Mouse (Mus musculus) liver, embryonic 11.5 days (tissue): ENCODE results near the gene Rpa2. TPM values are rescaled to one million over a fixed set of nuclear protein-coding genes. Genes with fewer than 3 reads are reported as not detected.

Source experiments
- ATAC-seq: fragments of 200-750 bp; cut with Nextera tagmentation; replicated peaks from 2 replicates; pipeline ENCODE4 v1.8.0; 2017; ENCODE audit warnings: moderate number of reproducible peaks, mild to moderate bottlenecking, moderate TSS enrichment, moderate library complexity; ENCODE audit not compliant: low FRiP score
- DNase-seq: peaks from one replicate; pipeline ENCODE4 v3.0.0-alpha.2; 2017; ENCODE audit warnings: low spot score
- H3K27ac ChIP-seq: fragments of 300-500 bp; sonication (generic); 2 replicates; pipeline ENCODE4 v1.5.1; 2014; ENCODE audit warnings: mild to moderate bottlenecking, low read depth, low read length, control low read depth
- H3K27me3 ChIP-seq: fragments of 300-500 bp; sonication (generic); replicated peaks from 2 replicates; pipeline ENCODE4 v1.6.1; 2014; ENCODE audit warnings: low read length, mixed read lengths; ENCODE audit not compliant: control insufficient read depth, insufficient read depth
- H3K36me3 ChIP-seq: fragments of 300-500 bp; sonication (generic); 2 replicates; pipeline ENCODE4 v1.6.1; 2014; ENCODE audit warnings: mild to moderate bottlenecking, low read length, moderate library complexity, mixed read lengths; ENCODE audit not compliant: control insufficient read depth, insufficient read depth
- H3K4me1 ChIP-seq: fragments of 300-500 bp; sonication (generic); replicated peaks from 2 replicates; pipeline ENCODE4 v1.6.1; 2014; ENCODE audit warnings: low read length, mixed read lengths; ENCODE audit not compliant: control insufficient read depth, insufficient read depth
- H3K4me2 ChIP-seq: fragments of 300-500 bp; sonication (generic); 2 replicates; pipeline ENCODE4 v1.6.1; 2014; ENCODE audit warnings: mild to moderate bottlenecking, control low read depth, moderate library complexity
- H3K4me3 ChIP-seq: fragments of 300-500 bp; sonication (generic); 2 replicates; pipeline ENCODE4 v1.5.1; 2014; ENCODE audit warnings: low read depth, low read length, control low read depth
- H3K9ac ChIP-seq: fragments of 300-500 bp; sonication (generic); 2 replicates; pipeline ENCODE4 v1.6.1; 2014; ENCODE audit warnings: low read depth, low read length, control low read depth
- H3K9me3 ChIP-seq: fragments of 300-500 bp; sonication (generic); 2 replicates; pipeline ENCODE4 v1.6.1; 2016; ENCODE audit warnings: low read length, inconsistent platforms, mixed read lengths; ENCODE audit not compliant: control insufficient read depth
- WGBS: fragments of 180-500 bp; shearing (Covaris S2); extraction: QIAGEN DNeasy Blood & Tissue Kit; methylation state at CpG from one replicate; pipeline ENCODE4 v1.1.7; 2014; 5-methylcytosine and 5-hydroxymethylcytosine counted together
- polyA plus RNA-seq: library from polyadenylated mRNA; unstranded; fragments of >200 nt; fragmentation: Nextera tagmentation; extraction: Ambion mirVana; gene quantifications from 2 replicates; pipeline ENCODE4 v1.2.1, GENCODE M21; 2014

Rpa2 gene
- 156 and 165 TPM in 2 replicates for polyA plus RNA-seq

DNA sequence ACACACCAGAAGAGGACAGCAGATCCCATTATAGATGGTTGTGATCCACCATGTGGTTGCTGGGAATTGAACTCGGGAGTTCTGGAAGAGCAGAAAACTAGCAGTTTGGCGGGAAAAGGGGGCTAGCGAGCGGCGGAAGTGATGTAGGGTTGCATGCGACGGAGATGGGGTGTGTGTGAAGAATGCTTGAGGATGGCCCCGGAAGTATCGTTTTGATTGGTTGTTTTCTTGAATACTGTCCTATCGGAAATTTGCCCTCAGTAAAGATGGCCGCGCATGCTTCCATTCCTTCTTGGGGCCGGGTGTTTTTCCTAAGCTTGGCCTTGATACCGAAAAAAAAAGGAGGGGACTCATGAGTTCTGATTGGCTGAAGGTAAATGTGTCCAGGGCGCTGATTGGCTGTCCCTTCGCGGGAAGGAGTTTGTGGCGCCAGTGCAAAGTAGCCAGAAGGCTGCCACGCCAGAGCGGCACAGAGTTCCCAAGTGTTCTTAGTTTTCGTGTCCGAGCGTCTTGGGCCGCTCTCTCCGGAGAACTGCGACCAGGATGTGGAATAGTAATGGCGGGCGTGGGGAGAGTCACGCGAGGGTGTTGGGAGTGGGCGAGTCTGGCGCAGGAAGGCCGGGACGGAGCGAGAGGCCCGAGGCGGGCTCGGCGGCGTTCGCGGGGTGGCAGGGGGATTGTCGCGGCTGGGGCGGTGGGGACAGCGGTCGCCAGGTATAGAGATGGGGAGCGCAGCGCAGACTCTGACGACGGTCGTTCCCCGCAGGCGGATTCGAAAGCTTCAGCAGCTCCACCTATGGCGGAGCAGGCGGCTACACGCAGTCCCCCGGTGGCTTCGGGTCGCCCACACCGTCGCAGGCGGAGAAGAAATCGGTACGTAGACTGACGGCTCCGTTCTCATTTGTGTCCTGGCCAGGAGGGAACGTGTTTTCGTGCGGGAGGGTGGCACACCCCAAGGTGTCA is at the start of gene Rpa2:
Rpa2 (plus strand) TSS at position 419 of the 963 bp plus-strand sequence.
- WGBS, result under 1% methylated on average over 71 of the region's 71 CpGs
- peak; percentile 92 for ATAC-seq
- peak; percentile 94 for DNase-seq

GRCm38 (mm10) chr4:132728233-132728632 is 39.9 kb upstream of the Rpa2 start:
- no peak overlapping the region for H3K4me3 ChIP-seq
- 61% methylated on average over 8 of the region's 8 CpGs for WGBS
- H3K27ac ChIP-seq, result no peak overlapping the region
- DNase-seq (no peak), ATAC-seq (no peak)
- no peaks in the 10 kb centered on the region for H3K9me3 ChIP-seq
- no peak overlapping the region for H3K9ac ChIP-seq
- H3K27me3 ChIP-seq, result no peaks in the 10 kb centered on the region
- H3K4me2 ChIP-seq, result no peak overlapping the region
- peaks cover 10% of the 10 kb centered on the region for H3K4me1 ChIP-seq
- H3K36me3 ChIP-seq, result peaks cover 8% of the 10 kb centered on the region

More for the DNA sequence above, at the start of gene Rpa2:
- H3K27ac ChIP-seq, result peak within 1 kb of the TSS; percentile 72
- no peaks in the 10 kb centered on the region for H3K4me1 ChIP-seq
- no peaks in the 10 kb centered on the region for H3K27me3 ChIP-seq
- no peaks in the 10 kb centered on the region for H3K9me3 ChIP-seq
- H3K36me3 ChIP-seq, result peaks cover 27% of the 10 kb centered on the region
- H3K9ac ChIP-seq, result peak within 1 kb of the TSS; percentile 96
- H3K4me3 ChIP-seq, result peak within 1 kb of the TSS; percentile 77
- peak within 1 kb of the TSS; percentile 85 for H3K4me2 ChIP-seq

DNA sequence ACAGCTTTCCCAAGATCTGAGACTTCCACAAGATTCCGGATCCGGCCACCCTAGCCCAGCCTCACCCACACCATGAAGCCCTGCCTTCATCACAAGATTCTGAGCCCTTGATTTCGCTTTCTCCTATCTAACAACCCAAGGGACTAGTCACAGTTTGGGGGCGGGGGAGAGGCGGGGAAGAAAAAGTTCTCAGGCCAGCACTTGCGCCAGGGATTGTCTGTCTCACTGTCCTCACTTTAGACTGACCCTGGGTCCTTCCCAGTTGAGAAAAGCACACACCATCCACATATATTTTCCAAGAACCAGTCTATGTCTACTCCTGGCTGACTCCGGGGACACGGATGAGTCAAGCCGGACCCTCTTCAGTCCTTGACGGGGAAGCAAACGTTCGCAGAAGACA is 36.5 kb upstream of the Rpa2 start:
- H3K36me3 ChIP-seq, result peaks cover 4% of the 10 kb centered on the region; the same call in 1 of the 2 replicates
- no peaks in the 10 kb centered on the region for H3K9me3 ChIP-seq
- DNase-seq, result no peak
- no peak for ATAC-seq
- WGBS, result 40% methylated on average over 12 of the region's 12 CpGs
- H3K4me3 ChIP-seq, result peak overlapping the region; percentile 73
- no peaks in the 10 kb centered on the region for H3K27me3 ChIP-seq
- H3K4me1 ChIP-seq, result peaks cover 13% of the 10 kb centered on the region
- H3K27ac ChIP-seq, result no peak overlapping the region
- H3K9ac ChIP-seq, result peak overlapping the region; percentile 72
- peak overlapping the region; percentile 100 for H3K4me2 ChIP-seq

DNA sequence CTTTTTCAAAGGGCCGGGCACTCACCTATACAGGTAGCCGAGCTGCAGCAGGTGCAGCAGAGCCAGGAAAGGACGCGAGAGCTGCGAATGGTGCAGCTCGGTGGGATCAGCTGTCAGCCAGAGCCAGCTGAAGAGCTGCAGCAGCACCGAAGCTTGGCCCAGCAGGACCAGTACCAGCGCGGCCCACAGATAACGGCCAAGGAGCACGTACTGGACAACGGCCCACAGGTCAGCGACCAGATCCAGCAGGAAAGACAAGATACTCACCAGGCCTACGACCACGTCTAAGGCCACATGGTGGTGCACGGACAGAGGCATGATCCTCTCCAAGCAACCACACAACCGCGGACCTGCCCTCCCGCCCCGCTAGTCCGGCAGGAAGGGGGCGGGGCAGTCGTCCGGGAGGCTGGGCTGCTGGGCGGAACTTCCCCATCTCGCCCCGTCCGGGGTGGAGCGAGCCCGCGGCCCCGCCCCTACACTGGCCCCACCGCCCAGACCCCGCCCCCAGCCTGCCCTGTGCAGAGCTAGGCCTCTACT is 35.9 kb upstream of the Rpa2 start, which contains the start of gene Xkr8:
Xkr8 (minus strand) TSS at position 399 of the 537 bp plus-strand sequence.
- peak; percentile 93 for ATAC-seq
- Histone ChIP-seq H3K4me1 (peaks cover 13% of the 10 kb centered on the region), H3K4me2 (peak within 1 kb of the TSS; percentile 100), H3K27me3 (no peaks in the 10 kb centered on the region), H3K4me3 (peak within 1 kb of the TSS; percentile 73), H3K9ac (peak within 1 kb of the TSS; percentile 72), H3K27ac (peak within 1 kb of the TSS; percentile 25; the same call in 1 of the 2 replicates), H3K9me3 (no peaks in the 10 kb centered on the region), H3K36me3 (peaks cover 1% of the 10 kb centered on the region; the same call in 1 of the 2 replicates)
- WGBS, result 2% methylated on average over 34 of the region's 34 CpGs
- peak; percentile 92 for DNase-seq

DNA sequence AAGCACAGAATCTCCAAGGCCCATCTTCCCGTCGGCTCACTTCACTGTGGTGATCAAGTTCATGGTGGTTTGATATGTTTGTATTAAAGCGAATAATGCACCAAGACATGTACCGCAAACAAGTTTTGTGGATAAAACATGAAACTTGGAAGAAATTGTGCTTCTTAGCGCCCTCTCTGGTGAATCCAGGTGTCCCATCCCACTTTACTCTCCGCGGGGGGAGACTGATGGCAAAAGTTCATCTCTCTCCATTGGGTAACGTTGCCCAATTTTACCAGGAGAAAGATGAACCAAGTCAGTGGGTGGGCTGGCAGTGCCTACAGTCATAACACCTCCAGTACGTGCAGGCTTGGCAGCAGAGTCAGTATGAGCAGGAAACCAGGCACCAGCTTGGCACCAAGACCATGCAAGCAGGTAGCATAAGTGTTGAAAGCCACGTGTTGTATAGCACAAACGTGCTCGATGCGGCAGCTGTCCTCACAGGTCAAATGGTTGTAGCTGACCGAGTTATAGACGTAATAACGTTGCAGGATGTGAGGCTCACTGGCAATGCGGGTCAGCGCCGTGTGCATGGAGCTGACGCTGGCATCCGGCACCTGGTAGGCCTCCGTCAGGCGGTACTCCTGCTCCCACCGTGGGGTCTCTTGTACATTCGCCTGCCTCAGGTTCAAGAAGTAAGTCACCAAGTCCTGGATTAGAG is 34.9 kb upstream of the Rpa2 start:
- DNase-seq (no peak), ATAC-seq (no peak)
- Histone ChIP-seq H3K27ac (no peak overlapping the region; the same call in 1 of the 2 replicates), H3K36me3 (no peaks in the 10 kb centered on the region), H3K27me3 (no peaks in the 10 kb centered on the region), H3K4me3 (no peak overlapping the region), H3K9ac (no peak overlapping the region; the same call in 1 of the 2 replicates), H3K4me2 (no peak overlapping the region), H3K9me3 (no peaks in the 10 kb centered on the region), H3K4me1 (peaks cover 13% of the 10 kb centered on the region)
- 89% methylated on average over 25 of the region's 25 CpGs for WGBS

GRCm38 (mm10) chr4:132734766-132735165 is 33.4 kb upstream of the Rpa2 start:
- no peak for DNase-seq
- Histone ChIP-seq H3K4me1 (peaks cover 13% of the 10 kb centered on the region), H3K9ac (no peak overlapping the region), H3K4me3 (no peak overlapping the region), H3K27ac (no peak overlapping the region), H3K9me3 (no peaks in the 10 kb centered on the region), H3K4me2 (no peak overlapping the region), H3K36me3 (no peaks in the 10 kb centered on the region), H3K27me3 (no peaks in the 10 kb centered on the region)
- ATAC-seq, result no peak
- WGBS, result 94% methylated on average over 2 of the region's 2 CpGs

DNA sequence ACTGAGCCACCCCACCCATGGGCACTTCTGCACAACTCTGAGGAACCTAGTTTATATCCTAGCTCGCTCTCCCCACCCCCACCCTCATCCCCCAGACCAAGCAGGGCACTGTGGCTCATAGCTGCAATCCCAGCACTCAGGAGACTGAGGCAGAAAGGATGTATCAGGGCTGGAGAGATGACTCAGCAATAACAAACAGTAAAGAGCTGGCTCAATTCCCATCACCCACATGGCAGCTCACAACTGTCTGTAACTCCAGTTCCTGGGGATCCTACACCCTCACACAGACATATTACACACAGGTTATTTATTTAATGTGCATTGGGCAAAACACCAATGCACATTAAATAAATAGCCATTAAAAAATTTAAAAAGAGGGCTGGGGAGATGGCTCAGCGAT is 32.7 kb upstream of the Rpa2 start:
- DNase-seq (no peak), ATAC-seq (no peak)
- WGBS, result 81% methylated on average over 2 of the region's 2 CpGs
- Histone ChIP-seq H3K36me3 (no peaks in the 10 kb centered on the region), H3K27me3 (no peaks in the 10 kb centered on the region), H3K4me1 (peaks cover 13% of the 10 kb centered on the region), H3K4me3 (no peak overlapping the region), H3K9me3 (no peaks in the 10 kb centered on the region), H3K9ac (no peak overlapping the region), H3K4me2 (no peak overlapping the region), H3K27ac (no peak overlapping the region)

DNA sequence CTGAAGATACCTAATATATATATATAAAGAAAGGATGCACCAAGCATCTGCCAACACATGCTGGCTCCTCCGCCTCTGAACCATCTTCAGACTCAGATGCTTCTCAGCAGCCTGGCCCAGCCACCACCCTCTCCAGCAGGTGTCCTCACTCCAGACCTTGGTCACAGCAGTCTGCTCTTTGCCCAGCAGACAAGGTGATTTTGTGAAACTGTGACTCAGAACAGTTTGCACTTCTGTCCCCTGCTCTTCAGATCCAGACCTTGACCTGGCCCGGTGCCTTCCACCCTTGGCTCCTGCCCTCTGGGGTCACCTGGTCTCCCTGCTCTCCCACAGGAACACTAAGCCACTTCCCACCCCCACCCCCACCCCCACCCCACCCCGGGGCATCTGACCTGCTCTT is 32.2 kb upstream of the Rpa2 start:
- no peaks in the 10 kb centered on the region for H3K36me3 ChIP-seq
- H3K4me2 ChIP-seq, result no peak overlapping the region
- H3K9me3 ChIP-seq, result no peaks in the 10 kb centered on the region
- H3K9ac ChIP-seq, result no peak overlapping the region
- ATAC-seq, result no peak
- H3K4me1 ChIP-seq, result peaks cover 13% of the 10 kb centered on the region
- H3K4me3 ChIP-seq, result no peak overlapping the region
- no peak overlapping the region for H3K27ac ChIP-seq
- 55% methylated on average over 3 of the region's 3 CpGs for WGBS
- no peaks in the 10 kb centered on the region for H3K27me3 ChIP-seq
- DNase-seq, result no peak
